Mouse (Mus musculus): ENCODE measurements around the gene Trim63.
"Not testable (repeated sequence)": the region's sequence is repeated elsewhere in the genome, so short reads cannot be mapped to it uniquely, and the experiment has no call there.

Gene Trim63

GRCm38 (mm10) chr4:134299498-134299810 is 15.5 kb upstream of the Trim63 start:
- DNase-seq, result peak; percentile 97

- DNase-seq, result peak; percentile 99
Measured at GRCm38 (mm10) chr4:134300316-134300715, 14.6 kb upstream of the Trim63 start.

DNA sequence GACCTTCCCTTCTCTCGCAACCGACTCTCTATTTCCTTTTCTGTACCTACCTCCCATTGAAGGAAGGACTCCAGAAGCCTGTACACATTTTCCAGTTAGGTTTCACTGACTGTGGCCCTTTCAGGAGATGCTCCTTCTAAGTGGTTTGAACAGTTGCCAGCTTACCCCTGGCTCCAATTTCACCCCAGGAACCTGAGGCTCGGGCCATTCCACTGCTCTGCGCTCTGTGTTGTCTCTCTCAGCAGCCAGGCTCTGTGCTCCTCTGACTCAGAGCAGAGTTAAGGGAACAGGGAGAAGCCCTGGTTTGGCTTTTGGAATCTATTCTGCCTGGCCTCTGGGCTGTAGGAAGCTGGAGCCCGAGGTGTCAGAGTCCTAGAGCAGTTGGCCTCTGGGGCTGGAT is 12.8 kb upstream of the Trim63 start:
- no peak for DNase-seq

- peak; percentile 71 for DNase-seq
Measured at GRCm38 (mm10) chr4:134306963-134307362, 8.0 kb upstream of the Trim63 start.

GRCm38 (mm10) chr4:134307367-134308072 is 7.4 kb upstream of the Trim63 start:
- DNase-seq, result peak; percentile 99

- DNase-seq, result no peak
Measured at GRCm38 (mm10) chr4:134310106-134310505, 4.8 kb upstream of the Trim63 start.

- DNase-seq, result peak; percentile 79
Measured at GRCm38 (mm10) chr4:134310656-134311055, 4.3 kb upstream of the Trim63 start.

GRCm38 (mm10) chr4:134311784-134312183 is 3.1 kb upstream of the Trim63 start:
- DNase-seq, result no peak

DNA sequence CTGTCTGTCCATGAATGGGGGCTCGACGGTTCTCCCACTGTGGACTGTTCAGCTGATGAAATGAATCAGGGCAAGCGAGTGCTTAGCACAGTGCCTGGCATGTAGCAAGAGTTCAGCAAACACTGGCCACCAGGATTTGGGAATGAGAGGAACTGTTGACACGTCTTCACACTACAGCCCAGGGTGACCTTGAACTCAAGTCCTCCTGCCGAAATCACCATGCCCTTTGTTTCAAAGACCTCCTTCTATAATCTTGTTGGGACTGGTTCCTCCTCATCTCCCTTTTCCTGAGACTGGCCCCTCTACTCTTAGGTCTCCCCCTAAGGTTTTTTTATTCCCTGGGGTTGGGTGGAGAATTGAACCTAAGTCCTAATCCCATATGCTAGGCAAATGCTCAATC is 2.6 kb upstream of the Trim63 start:
- no peak for DNase-seq

GRCm38 (mm10) chr4:134312901-134313300 is 2.0 kb upstream of the Trim63 start:
- no peak for DNase-seq

DNA sequence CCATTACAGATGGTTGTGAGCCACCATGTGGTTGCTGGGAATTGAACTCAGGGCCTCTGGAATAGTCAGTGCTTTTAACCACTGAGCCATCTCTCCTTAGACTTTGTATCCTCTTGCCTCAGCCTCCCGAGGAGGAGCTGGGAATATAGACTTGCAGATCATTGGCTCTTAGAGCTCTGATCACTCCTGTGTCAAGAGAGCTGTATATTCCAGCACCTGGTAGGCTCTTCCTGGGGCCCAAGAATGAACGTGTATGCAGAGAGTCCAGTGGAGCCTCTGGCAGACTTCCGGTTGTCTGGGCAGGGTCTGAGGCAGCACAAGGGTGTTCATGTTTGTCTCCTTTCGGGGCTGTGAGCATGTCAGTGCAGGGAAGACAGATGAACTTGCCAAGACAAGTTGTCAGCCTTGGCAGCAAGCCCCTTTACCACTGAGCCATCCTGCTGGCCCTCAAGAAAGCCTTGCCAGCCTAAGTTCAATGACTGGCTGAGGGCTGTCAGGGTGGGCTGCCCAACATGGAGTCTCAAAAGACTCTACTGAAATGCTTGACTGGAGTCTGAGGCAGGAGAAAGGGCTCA is 752 bp upstream of the Trim63 start:
- peak; percentile 91 for DNase-seq

DNA sequence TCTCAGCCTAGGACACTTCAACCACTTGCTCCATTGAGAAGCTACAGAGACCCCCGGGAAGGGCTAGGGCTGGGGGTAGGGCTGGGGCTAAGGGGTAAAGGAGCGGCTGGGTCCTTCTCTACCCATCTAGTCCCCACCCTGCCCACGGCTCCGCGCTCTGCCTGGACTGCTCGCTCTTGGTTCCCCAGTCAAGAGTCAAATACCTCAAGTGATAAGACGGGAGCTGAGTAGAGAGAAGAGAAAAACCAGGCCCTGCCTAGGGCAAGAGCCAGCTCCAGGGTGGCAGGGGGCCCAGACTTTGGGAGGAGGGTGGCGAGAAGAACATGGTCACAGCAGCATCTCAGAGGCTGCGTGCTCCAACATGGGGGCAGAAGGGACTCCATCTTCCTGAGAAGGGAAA is 550 bp downstream of the Trim63 start:
- peak; percentile 96 for DNase-seq

DNA sequence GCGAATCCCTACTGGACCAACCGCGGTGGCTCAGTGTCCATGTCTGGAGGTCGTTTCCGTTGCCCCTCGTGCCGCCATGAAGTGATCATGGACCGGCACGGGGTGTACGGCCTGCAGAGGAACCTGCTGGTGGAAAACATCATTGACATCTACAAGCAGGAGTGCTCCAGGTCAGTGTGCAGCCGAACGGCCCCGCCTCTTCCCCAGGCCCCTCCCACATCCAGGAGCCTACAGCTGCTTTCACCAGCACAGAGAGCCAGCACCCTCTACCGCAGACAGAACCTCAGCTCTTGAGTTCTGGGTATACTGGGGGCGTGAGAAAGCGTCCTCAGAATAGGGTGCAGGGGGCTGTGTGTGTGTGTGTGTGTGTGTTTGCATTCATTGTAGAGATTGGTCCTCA is 1.5 kb downstream of the Trim63 start:
- peak; percentile 93 for DNase-seq

- peak; percentile 91 for DNase-seq
Measured at GRCm38 (mm10) chr4:134319074-134319473, 4.2 kb downstream of the Trim63 start.

DNA sequence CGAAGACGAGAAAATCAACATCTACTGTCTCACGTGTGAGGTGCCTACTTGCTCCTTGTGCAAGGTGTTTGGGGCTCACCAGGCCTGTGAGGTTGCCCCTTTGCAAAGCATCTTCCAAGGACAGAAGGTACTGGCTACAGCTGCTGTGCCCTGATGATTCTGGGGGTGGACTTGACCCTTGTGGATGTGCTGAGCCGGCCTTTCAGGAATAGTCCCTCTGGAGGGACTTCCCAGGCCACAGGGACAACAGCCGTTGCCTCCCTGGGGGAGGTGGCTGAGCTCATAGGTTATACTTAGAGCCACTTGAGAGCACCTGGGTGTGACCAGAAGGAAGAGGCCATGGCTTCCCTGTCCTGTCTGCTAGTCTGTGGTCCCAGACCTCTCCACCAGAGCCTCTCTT is 4.8 kb downstream of the Trim63 start:
- peak; percentile 88 for DNase-seq

DNA sequence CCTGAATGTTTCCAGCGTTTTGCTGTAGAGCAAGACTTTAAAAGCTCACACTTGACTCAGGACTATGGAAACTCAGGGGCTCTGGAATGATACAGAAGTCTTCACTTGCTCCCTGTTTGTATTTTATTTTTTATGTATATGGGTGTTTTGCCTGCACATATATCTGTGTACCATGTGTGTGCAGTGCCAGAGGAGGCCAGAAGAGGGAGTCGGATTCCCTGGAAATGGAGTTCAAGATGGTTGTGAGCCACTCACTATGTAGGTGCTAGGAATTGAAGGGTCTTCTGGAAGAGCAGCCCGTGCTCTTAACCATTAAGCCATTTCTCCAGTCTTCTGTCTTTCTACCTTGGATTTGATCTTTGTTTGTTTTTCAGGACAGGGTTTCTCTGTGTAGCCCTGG is 6.6 kb downstream of the Trim63 start:
- no peak for DNase-seq

- DNase-seq, result no peak
Measured at GRCm38 (mm10) chr4:134324655-134325054, 9.7 kb downstream of the Trim63 start.

GRCm38 (mm10) chr4:134326859-134327530 is 12.1 kb downstream of the Trim63 start:
- no peak for DNase-seq

GRCm38 (mm10) chr4:134328151-134328550 is 13.2 kb downstream of the Trim63 start:
- DNase-seq, result no peak

GRCm38 (mm10) chr4:134328832-134329231 is 13.9 kb downstream of the Trim63 start:
- no peak for DNase-seq

- DNase-seq, result no peak
Measured at GRCm38 (mm10) chr4:134330281-134330680, 15.4 kb downstream of the Trim63 start.

DNA sequence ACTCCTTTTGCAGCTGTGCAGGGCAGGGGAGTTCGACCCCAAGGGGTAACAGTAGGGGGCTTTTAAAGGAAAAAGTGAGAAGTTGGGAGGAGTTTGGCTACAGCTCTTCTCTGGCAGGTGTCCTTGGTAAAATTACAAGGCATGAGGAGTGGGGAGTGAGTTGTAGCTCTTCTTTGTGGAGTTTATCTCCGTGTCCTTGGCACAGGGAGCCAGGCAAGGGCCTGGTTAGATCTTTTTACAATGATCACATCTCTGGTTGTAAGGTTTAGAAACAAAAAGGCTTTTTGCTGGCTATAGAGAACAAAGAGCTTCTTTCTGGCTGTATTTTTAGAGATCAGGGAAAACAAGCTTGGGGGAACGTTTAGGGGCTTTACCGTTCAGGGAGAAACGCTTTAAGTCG is 26.3 kb downstream of the Trim63 start:
- not testable (repeated sequence) for DNase-seq

GRCm38 (mm10) chr4:134342213-134342779 is 27.4 kb downstream of the Trim63 start:
- no peak for DNase-seq
